Mouse (Mus musculus) hindbrain, postnatal 0 days (tissue): ENCODE measurements around the gene Haus7. TPM values are rescaled to one million over a fixed set of nuclear protein-coding genes. Genes with fewer than 3 reads are reported as not detected.

ENCODE experiments used
- ATAC-seq: fragments of 200-750 bp; cut with Nextera tagmentation; 2 replicates; pipeline ENCODE4 v1.8.0; 2017; ENCODE audit warnings: mild to moderate bottlenecking, moderate TSS enrichment, moderate library complexity
- DNase-seq: peaks from one replicate; pipeline ENCODE4 v3.0.0-alpha.2; 2015; ENCODE audit warnings: low spot score
- H3K27ac ChIP-seq: fragments of 300-500 bp; sonication (generic); 2 replicates; pipeline ENCODE4 v1.5.1; 2014; ENCODE audit warnings: mild to moderate bottlenecking
- H3K27me3 ChIP-seq: fragments of 300-500 bp; sonication (generic); 2 replicates; pipeline ENCODE4 v1.6.1; 2014; ENCODE audit warnings: low read length, mixed read lengths; ENCODE audit not compliant: insufficient read depth
- H3K36me3 ChIP-seq: fragments of 300-500 bp; sonication (generic); 2 replicates; pipeline ENCODE4 v1.6.1; 2014; ENCODE audit warnings: low read length, mixed read lengths; ENCODE audit not compliant: insufficient read depth
- H3K4me1 ChIP-seq: fragments of 300-500 bp; sonication (generic); 2 replicates; pipeline ENCODE4 v1.6.1; 2014; ENCODE audit warnings: antibody characterized with exemption, low read length, mixed read lengths; ENCODE audit not compliant: insufficient read depth
- H3K4me2 ChIP-seq: fragments of 300-500 bp; sonication (generic); 2 replicates; pipeline ENCODE4 v1.6.1; 2014; ENCODE audit warnings: low read depth, mild to moderate bottlenecking, low read length, moderate library complexity, mixed read lengths
- H3K4me3 ChIP-seq: fragments of 300-500 bp; sonication (generic); 2 replicates; pipeline ENCODE4 v1.5.1; 2014; ENCODE audit warnings: low read length
- H3K9ac ChIP-seq: fragments of 300-500 bp; sonication (generic); replicated peaks from 2 replicates; pipeline ENCODE4 v1.6.1; 2014; ENCODE audit warnings: mild to moderate bottlenecking, low read length, moderate library complexity, mixed read lengths
- H3K9me3 ChIP-seq: fragments of 300-500 bp; sonication (generic); 2 replicates; pipeline ENCODE4 v1.6.1; 2016; ENCODE audit warnings: low read length, mixed read lengths
- CTCF ChIP-seq: IDR thresholded peaks from 2 replicates; pipeline ENCODE4 v1.5.1; 2016; ENCODE audit warnings: antibody characterized with exemption, control low read depth, low read depth
- WGBS: fragments of 180-500 bp; shearing (Covaris S2); extraction: QIAGEN DNeasy Blood & Tissue Kit; methylation state at CpG from one replicate; pipeline ENCODE4 v1.1.7; 2014; 5-methylcytosine and 5-hydroxymethylcytosine counted together
- polyA plus RNA-seq: library from polyadenylated mRNA; unstranded; fragments of >200 nt; fragmentation: Nextera tagmentation; extraction: Ambion mirVana; gene quantifications from 2 replicates; pipeline ENCODE4 v1.2.1, GENCODE M21; 2015
- total RNA-seq: library from RNA; depleted of rRNA; stranded (reverse); fragments of >200 nt; gene quantifications from 2 replicates; pipeline ENCODE4 v1.2.3, GENCODE M21; 2014

Gene Haus7
- total and polyA plus RNA-seq, 2 experiments from 2014 or later, result 33.5 to 62.8 TPM

GRCm38 (mm10) chrX:73467446-73468241, 8.8 kb upstream of the Haus7 start:
- 67% methylated on average over 5 of the region's 5 CpGs for WGBS
- TF ChIP-seq CTCF, result no peak
- DNase-seq, result no peak

GRCm38 (mm10) chrX:73465483-73466186, 6.8 kb upstream of the Haus7 start:
- no peak for TF ChIP-seq CTCF
- Histone ChIP-seq H3K4me2 (no peak overlapping the region), H3K36me3 (no peaks in the 10 kb centered on the region), H3K27me3 (no peaks in the 10 kb centered on the region), H3K4me3 (no peak overlapping the region), H3K9ac (no peak overlapping the region), H3K9me3 (no peaks in the 10 kb centered on the region), H3K27ac (no peak overlapping the region), H3K4me1 (no peaks in the 10 kb centered on the region)
- 54% methylated on average over 9 of the region's 9 CpGs for WGBS
- peak; percentile 39 for DNase-seq
- peak; percentile 80 for ATAC-seq

More at GRCm38 (mm10) chrX:73467446-73468241, 8.8 kb upstream of the Haus7 start:
- Histone ChIP-seq H3K4me2 (no peak overlapping the region), H3K9me3 (no peaks in the 10 kb centered on the region), H3K4me3 (no peak overlapping the region), H3K9ac (no peak overlapping the region), H3K27ac (no peak overlapping the region), H3K4me1 (no peaks in the 10 kb centered on the region), H3K27me3 (no peaks in the 10 kb centered on the region), H3K36me3 (no peaks in the 10 kb centered on the region)
- ATAC-seq, result no peak

GRCm38 (mm10) chrX:73460792-73461191, 1.9 kb upstream of the Haus7 start:
- WGBS, result 77% methylated on average over 4 of the region's 4 CpGs
- H3K9me3 ChIP-seq, result no peaks in the 10 kb centered on the region
- no peak overlapping the region for H3K4me3 ChIP-seq

GRCm38 (mm10) chrX:73451949-73452348, 6.9 kb downstream of the Haus7 start:
- Histone ChIP-seq H3K9ac (no peak overlapping the region), H3K4me1 (no peaks in the 10 kb centered on the region), H3K27ac (no peak overlapping the region), H3K4me3 (no peak overlapping the region), H3K36me3 (no peaks in the 10 kb centered on the region), H3K27me3 (no peaks in the 10 kb centered on the region), H3K9me3 (no peaks in the 10 kb centered on the region), H3K4me2 (no peak overlapping the region)
- TF ChIP-seq CTCF, result peak; percentile 75
- DNase-seq, result peak; percentile 71
- ATAC-seq, result peak; percentile 81; the same call in 1 of the 2 replicates
- WGBS, result 23% methylated on average over 2 of the region's 2 CpGs

More at GRCm38 (mm10) chrX:73460792-73461191, 1.9 kb upstream of the Haus7 start:
- H3K4me1 ChIP-seq, result no peaks in the 10 kb centered on the region
- DNase-seq, result no peak
- no peak overlapping the region for H3K9ac ChIP-seq
- ATAC-seq, result no peak
- no peak overlapping the region for H3K4me2 ChIP-seq
- no peak for TF ChIP-seq CTCF
- no peaks in the 10 kb centered on the region for H3K27me3 ChIP-seq
- no peaks in the 10 kb centered on the region for H3K36me3 ChIP-seq
- H3K27ac ChIP-seq, result no peak overlapping the region

GRCm38 (mm10) chrX:73441428-73441827, 17.4 kb downstream of the Haus7 start:
- Histone ChIP-seq H3K27me3 (no peaks in the 10 kb centered on the region), H3K9me3 (no peaks in the 10 kb centered on the region), H3K4me2 (no peak overlapping the region), H3K4me1 (no peaks in the 10 kb centered on the region), H3K9ac (no peak overlapping the region), H3K4me3 (no peak overlapping the region), H3K27ac (no peak overlapping the region), H3K36me3 (no peaks in the 10 kb centered on the region)
- no peak for DNase-seq
- TF ChIP-seq CTCF, result no peak
- WGBS, result 50% methylated on average over 2 of the region's 2 CpGs
- ATAC-seq, result no peak

- no peak for TF ChIP-seq CTCF
- Histone ChIP-seq H3K36me3 (no peaks in the 10 kb centered on the region), H3K4me2 (no peak within 1 kb of the TSS), H3K27ac (no peak within 1 kb of the TSS), H3K4me1 (no peaks in the 10 kb centered on the region), H3K9ac (no peak within 1 kb of the TSS), H3K27me3 (no peaks in the 10 kb centered on the region), H3K9me3 (no peaks in the 10 kb centered on the region), H3K4me3 (no peak within 1 kb of the TSS)
- DNase-seq, result no peak
- no peak for ATAC-seq
- 79% methylated on average over 11 of the region's 11 CpGs for WGBS
Observed at GRCm38 (mm10) chrX:73435252-73435651, 23.6 kb downstream of the Haus7 start, which contains the start of gene Trex2. Trex2 (minus strand) TSS chrX:73435344.
